Mouse (Mus musculus) liver, adult 2 months (tissue): ENCODE measurements around the gene Tmcc2.

Experiments
- CTCF ChIP-seq: fragments of 200-500 bp; IDR thresholded peaks from 2 replicates; pipeline ENCODE4 v1.5.1; 2011; ENCODE audit warnings: low read depth, low read length, control low read depth
- POLR2A ChIP-seq: fragments of 200-500 bp; IDR thresholded peaks from 2 replicates; pipeline ENCODE4 v1.6.1; 2011; ENCODE audit warnings: low read length, control low read depth; ENCODE audit not compliant: insufficient read depth; ENCODE audit errors: extremely low read depth

GRCm38 (mm10) chr1:132364388-132364787 is 26.7 kb downstream of the Tmcc2 start:
- TF ChIP-seq POLR2A (no peak), CTCF (no peak)
